Mouse (Mus musculus) kidney, postnatal 10 days (tissue): ENCODE results near the gene Cdh5.
A peak's percentile ranks its signal among the peaks of the same experiment; 100 is the strongest.
"Not testable (repeated sequence)": the region's sequence is repeated elsewhere in the genome, so short reads cannot be mapped to it uniquely, and the experiment has no call there.

ENCODE experiments used
- DNase-seq: peaks from one replicate; pipeline ENCODE4 v3.0.0; 2021; ENCODE audit warnings: mixed read lengths

Cdh5 gene

DNA sequence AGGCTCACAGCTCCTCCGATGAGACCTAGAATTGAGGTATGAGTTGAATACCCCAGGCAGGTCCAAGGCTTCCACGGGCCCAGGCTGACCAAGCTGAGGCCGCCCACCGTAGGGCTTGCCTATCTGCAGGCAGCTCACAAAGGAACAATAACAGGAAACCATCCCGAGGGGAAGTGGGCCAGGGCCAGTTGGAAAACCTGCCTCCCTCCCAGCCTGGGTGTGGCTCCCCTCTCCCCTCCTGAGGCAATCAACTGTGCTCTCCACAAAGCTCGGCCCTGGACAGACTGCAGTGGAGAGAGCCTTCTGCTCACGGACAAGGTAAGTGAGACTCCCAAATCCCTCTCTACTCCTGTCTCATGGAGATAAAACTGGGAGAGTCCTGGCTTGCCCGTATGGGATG, at the start of gene Cdh5:
TSS of gene Cdh5 (plus strand) at position 211 of the 400 bp plus-strand sequence.
- DNase-seq = peak; percentile 79

DNA sequence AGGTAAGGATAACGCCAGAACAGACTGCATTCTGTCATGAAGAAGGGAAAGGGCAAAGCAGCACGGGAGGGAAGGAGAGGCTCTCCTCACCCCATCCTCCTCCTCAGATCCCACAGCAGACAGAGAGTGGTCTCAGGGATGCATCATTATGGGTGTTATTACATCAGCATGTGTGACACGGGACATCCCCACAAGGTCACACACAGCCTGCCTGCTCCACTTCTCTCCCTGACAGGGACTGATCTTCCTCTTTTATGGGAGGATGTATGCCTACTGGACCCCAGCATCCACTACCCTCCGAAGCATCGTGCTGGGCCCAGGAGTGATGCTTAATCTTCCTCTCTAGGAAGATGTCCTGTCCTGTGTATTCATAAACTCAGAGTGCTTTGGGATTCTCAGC, 41.5 kb upstream of the Cdh5 start:
- DNase-seq = peak; percentile 3

DNA sequence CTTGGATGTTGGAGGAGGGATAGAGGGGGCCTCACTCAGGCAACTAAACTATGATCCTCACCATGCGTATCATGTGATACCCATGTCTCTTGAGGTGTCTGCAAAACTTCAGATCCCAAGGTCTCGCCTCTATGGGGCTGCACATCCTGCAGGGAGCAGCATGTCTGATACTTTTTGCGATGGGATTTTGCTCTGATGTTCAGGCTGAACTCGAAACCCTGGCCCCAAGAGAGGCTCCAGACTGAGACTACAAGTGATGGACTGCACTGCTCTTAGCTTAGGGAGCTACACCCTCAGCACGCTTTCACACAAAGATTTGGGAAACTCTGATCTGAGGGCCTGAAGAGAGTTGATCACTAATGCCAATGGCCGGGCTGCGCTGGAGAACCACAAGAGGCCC, 41.0 kb upstream of the Cdh5 start:
- DNase-seq = peak; percentile 1

DNA sequence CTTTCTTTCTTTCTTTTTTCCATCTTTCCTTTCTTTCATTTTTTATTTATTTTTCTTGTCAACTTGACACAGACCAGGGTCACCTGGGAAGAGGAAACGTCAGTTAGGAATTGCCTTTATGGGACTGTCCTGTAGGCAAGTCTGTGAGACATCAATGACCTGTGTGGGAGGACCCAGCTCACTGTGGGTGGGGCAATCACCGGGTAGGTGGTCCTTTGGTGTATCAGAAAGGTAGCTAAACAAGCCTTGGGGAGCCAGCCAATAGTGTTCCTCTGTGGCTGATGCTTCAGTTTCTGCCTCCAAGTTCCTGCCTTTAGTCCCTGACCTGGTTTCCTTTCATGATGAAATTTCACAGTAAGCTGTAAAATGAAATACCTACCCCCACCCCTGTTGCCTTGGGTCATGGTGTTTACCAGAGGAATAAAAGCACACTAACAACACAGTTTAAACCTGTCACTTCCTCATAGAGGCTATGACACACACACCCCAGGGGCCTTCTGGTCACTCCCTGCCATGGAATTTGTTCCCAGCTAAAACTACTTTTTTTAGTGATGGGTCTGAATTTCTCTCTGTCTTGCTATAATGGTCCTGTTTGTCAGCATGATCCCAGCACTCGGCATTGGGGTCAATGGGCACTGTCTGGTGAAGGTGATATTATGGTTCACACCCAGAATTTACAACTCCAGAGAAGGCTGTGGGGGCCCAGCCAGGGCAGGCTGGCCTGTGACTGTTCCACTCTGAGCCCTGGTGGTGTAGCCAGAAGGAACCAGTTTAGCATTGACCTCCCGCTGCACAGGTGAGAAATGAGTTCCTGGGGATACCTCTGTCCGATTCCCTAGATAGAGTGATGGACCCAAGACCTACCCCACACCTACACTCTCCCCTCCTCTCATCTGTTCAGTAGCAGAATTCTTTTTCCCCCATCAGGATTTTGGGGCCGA, 40.1 kb upstream of the Cdh5 start:
- no peak for DNase-seq

DNA sequence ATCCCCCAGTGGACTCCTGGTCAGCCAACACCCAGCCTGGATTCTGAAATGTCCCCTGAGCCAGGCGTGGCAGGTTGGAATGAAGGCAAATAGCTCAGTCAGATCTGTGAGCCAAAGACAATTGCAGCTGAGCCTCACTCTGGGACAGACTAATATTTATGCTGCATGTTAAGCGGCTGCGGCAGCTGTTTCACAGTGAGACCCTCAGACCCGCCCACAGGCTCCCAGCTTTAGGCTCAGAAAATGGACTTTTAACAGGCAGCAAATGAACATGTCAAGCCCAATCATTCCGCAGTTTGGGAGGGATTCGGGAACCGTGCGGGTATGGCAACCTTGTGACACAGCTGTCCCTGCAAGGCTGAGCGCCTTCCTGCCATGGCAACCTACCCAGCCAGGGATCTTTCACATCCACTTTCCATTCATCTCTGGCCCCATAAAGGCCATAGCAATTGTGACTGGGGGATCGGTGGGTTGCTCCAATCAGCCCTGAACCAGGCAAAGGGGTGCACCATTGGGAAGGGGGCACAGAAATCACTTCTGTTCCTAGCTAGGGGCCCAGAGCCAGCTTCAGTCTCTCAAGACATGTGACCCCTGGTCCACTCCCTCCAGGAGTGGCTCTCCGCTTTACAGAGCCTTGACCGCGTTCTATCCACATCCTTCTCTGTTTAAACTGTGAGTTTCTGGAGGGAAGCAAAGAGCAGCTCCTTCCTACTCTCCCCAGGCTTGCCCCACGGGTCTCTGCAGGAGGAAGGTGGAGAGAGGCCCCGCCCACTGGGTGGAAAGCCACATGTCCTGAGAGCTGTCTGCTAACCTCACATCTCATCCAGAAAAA, 39.2 kb upstream of the Cdh5 start:
- DNase-seq = peak; percentile 38

DNA sequence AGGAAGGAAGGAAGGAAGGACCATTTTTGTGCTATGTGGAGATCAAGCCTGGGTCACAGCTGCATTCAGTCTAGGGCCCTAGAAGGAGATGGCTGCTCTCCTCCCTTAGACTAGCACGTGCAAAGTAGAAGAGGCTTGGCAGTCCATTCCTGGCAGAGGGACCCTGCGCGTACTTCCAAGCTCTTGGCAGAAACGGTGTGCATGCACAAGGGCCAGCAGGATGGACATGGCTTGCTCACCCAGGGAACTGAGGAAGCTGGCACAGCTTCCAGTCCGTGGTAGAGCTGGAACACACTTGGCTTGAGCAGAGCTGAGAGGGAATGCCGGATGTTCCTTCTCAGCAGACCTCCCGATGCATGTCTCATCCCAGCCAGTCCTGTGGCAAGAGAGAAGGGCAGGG, 36.2 kb upstream of the Cdh5 start:
- no peak for DNase-seq

DNA sequence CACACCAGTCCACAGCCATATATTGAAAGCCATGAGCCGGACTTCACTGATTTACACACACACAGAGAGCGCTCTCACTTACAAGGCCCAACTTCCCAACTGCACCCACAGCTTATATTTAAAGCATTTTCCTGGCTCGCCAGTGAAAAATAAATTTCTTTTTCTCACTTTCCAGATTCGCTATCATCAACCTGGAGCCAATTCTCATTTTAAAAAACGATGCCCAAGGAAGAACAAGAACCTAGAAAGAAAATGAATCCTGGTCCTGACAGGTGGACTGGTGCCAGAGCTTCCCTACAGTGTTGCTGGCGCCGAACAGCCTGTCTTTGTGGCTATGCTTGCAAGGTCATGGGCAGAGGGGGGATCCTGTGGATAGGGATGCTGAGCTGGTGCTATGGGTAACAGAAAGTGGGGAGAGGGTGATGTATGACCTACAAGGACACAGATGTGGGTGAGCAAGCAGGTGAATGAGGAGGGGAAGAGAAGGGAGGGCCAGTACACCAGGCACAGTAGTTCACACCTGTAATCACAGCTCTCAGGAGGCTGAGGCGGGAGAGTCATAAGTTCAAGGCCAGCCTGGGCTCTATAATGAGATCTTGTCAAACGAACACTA, 35.4 kb upstream of the Cdh5 start:
- DNase-seq = no peak

DNA sequence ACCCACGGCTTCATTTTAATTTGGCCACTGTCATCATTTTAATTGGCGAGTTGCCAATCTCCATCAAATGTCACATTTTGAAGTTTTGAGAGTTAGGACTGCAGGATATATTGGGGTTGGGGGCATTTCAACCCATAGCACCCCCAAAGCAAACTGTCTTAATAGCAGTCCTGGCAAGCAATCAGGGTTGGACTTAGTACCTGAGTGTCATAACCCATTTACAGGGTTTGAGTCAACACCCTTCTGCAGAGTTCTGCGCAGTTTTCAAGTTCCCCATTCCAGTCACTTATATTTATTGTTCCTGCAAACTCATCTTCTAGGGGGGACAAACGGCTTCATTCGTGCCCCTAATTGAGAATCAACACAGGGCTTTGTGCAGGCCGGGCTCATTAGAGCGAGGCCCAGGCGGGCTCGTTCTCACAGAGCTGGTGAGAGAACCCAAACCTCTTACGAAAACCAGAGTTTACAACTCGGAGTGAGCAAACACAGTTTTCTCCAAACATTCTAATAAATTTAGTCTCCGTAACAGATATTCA, 34.0 kb upstream of the Cdh5 start:
- no peak for DNase-seq

DNA sequence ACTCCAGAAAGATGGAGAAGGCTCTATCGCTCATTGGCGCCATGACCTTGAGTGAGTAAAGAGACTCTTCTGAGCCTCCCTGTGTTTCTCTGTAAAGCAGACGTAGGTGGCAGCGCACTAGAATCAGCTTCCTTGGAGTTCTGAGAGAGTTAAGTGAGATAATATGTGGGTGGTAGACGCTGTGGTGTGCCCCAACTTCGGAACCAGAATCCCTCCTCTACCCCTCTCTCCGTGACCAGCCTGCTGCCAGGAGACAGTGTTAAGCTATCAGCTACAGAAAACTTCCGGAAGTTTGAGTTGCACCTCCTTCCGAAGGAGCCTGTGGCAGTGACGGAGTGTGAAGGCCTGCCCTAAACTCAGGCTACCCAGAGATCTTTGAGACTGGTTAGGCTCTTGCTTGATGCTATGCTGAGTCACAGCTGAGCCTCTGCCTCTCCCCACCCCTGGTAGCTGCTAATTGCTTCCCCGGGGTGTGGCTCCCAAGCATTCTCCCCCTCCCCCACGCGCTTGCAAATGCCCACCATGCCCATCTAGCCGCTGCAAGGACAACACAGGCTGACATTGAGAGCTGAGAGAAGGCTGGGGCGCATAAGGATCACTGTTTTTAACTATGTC, 32.9 kb upstream of the Cdh5 start:
- no peak for DNase-seq

DNA sequence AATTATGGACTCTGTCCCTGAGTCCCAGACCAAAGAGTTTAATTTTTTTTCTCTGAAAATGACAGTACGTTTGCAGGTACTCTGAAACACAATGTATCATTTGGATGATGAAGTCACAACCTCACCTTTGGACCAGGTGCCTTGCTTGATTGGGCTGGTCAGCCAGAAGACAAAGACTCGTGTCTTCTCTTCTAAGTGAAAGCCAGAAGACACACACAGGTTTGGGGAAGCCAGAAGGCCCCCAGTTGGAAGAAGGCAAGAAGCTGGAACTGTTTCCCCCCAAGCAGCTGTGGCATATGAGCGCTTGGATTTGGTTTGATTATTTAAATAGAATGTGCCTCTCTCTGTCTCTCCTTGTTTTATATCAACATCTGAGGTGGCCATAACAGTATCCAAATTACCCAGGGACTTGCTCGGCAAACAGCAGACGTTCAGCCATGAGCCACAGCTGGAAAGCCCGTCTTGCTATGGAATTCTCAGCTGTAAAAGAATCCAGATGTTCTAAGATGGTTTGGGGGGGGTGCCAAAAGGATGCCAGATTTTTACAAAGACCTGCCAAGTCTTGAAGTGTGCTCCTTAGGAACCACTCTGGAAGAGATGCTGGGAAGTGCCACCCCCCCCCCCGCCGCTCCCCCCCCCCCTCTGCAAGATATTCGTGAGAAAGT, 31.1 kb upstream of the Cdh5 start:
- DNase-seq = peak; percentile 3

DNA sequence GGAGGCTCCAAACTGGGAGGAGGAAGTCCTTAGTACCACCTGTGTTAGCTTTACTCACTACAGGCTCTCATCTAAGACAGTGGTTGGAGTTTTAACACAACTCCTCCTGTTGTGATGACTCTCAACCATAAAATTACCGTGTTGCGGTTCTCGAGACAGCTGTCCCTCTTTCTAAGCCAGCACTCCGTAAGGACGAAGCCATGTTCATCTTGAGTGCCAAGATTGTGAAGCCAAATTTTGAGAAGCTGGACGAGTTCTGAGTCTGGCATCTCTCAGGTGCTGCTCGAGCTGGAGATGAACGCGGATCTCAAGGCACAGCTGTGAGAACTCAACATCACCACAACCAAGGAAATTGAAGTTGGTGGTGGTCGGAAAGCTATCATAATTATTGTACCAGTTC, 30.5 kb upstream of the Cdh5 start:
- peak; percentile 2 for DNase-seq

DNA sequence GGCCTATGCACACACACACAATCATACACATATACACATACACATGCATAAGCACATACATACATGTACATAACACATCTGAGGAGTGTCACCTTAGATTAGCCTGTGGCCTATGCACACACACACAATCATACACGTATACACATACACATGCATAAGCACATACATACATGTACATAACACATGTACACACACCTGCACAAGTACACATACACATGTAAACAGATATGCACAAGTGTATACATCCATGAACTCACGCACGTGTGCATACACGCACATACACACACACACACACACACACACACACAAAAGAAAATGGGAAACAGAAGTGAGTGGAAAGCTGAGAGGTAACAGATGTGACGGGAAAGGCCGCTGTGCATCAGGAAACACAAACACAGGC, 26.3 kb upstream of the Cdh5 start:
- peak; percentile 1 for DNase-seq

DNA sequence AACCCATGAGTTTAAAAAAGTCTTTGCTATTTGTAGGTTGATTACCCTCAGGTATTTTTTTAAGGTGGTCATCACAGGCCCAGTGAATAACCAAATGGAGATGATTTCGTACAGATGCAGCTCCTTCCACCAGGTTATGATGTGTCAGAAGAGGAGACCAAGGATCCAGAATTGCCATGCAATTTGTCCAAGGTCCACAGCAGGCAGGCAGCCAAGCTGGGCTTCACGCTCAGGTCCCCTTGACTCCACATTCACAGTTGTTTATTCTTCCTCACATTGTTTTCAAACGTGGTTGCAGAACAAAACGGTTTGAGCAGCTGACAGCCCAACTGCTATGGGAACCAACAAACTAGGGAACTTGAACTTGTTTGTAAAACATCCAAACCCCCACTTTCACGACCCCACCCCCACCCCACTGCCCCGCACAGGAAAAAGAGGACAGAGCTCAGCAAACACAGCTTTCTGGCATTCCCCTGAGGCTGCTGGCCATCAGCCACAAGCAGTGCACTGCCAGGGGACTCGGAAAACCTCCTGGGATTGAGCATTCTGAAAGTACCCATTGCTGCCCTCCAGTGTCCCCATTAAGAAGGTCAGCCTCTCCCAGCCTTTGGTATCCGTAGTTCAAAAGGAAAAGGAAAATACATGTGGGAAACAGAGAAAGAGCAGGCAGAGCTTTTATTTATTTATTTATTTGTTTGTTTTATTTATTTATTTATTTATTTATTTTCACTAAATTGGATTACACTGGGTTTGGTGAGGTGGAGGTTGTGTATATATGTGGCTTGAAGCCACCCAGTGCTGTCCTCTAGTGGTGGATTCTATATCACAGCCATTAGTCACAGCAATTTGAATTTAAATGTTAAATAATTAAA, 24.6 kb upstream of the Cdh5 start:
- DNase-seq = peak; percentile 69

DNA sequence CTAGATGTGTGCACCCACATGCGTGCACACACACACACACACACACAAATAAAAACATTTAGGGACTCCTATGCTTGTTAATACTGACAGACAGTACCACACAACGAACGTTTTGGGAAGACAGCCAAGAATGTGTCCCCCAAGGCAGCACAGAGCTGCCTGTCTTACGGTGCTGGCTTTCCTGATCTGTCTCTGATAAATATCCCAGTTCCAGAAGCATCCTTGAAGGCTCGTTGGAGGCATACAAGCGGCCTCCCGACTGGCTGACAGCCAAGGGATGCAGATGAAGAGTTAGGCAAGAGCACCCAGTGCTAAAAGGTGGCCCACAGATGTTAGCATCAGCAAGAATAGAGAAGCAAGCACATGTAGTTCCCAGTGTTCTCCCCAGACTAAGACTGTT, 23.3 kb upstream of the Cdh5 start:
- DNase-seq = peak; percentile 12

DNA sequence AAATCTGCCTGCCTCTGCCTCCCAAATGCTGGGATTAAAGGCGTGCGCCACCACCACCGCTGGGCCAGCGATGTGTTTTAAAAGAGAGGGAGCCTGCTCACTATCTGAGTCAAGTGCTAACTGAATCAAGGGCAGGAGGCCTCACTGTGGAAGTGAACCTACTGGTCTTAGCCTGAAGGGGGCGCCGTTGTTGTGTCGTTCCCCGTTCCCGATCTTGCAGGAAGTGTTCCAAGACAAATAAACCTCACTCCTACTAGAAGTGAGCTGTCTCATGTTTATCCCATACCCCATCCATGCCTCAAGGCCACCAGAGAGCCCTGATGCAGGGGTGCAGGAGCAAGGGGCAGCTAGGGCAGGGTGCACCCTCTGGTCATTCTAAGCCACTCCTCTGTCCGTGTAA, 16.1 kb upstream of the Cdh5 start:
- DNase-seq = peak; percentile 6

DNA sequence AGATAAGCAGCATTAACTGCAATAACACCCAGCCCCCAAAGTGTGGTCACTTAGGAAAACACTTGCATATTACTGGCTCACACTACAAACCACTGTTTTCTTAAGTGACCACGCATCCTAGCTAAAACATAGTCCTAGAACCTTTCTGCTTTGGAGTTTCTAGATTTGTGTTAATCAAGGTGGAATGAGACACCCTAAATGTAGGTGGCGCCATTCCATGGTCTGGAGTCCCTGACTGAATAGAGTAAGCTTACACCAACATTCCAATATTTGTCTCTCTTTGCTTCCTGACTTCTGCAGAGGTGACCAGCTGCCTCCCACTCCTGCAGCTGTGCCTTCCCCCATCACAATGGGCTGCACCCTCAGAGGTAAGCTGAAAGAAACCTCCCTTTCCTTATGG, 14.8 kb upstream of the Cdh5 start:
- DNase-seq = peak; percentile 3

DNA sequence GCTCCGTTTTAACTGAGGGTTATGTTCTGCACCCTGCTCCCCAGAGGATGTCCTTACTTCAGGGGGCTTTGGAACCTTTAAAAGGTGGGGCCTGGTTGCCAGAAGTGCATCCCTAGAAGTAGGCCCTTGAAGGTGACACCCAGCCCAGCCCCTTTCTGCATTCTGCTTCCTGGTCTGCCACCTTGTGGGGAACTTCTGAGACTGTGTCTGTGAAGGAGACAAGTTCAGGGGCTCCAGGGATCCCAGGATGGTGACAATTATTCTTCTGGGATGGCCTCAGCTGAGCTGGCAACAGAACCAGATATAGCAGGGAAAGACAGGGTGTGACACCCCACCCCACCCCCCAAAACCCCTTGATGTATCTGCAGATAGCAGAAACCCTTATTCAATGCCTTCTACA, 14.3 kb upstream of the Cdh5 start:
- DNase-seq = peak; percentile 5

DNA sequence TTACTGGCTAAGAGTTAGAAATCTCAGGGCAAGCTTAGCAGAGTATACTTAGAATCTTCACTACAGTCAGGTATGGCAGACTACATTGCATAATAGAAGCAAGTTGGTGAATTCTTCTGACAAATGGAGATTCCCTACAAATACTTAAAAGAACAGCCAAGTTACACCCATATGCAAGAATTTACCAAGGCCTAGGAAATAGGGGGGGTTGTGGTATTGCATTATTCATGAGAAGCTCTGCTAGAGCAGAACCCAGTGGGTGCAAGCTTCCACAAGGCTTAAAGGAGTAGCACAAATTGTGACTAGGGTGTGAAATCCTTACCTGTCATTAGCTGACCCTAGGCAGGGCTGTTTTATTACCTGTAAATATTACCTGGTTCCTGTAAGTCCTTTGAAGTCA, 13.5 kb upstream of the Cdh5 start:
- DNase-seq = not testable (repeated sequence)

DNA sequence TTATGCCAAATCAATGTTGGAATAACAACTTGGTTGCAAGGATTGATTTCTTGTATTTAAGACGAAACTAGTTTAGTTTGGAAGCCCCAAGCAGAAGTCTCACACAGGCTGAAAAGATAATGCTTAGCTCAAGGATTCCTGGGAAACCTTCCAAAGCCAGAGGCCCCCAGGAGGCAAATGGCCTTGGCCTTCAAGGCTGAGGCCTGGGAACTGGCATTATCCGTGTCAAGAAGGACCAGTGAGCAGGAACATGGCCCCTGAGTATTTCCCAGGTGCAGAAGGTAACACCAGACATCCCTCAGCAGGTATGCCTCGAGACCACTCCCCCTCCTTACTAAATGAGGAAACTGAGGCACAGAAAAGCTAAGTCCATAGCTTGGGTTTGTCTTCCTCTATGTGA, 12.5 kb upstream of the Cdh5 start:
- peak; percentile 5 for DNase-seq

DNA sequence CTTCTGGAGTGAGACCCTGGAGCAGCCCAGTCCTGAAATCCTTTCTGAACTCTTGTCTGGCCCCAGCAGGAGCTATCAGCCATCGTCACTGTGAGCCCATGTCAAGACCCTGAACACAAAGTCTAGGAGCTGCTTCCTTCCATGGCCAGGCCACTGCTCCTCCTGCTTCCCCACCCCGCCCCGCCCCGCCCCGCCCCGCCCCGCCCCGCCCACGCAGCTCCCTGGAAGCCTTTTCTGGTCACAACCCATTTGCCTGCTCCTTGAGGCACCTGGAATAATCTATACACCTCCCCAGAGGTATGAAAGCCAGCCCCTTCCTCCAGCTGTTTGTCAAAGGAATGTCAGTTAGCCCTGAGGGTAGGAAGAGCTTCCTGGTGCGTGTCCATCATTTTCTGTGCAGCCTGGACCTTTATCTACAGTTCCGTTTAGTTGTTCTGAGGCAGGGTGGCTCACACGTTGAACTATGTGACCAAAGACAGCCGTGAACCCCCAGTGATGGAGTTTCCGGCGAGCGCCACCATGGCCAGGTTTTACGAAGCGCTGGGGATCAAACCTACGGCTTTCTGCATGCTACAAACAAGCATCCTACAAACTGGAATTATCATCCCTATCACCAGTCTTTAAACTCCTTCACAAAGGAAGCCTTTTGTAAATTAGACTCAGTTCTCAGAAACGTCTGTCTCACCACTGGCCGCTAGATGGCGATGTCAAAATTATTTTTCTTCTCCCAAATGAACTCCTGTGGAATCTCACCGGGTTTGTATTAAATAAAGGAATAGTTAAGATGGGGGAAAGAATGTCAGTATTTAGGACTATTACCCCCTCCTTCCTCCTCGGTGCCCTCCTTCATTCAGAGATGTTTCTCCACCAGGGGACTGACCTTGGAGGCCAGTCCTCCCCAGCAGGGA, 10.2 kb upstream of the Cdh5 start:
- DNase-seq = peak; percentile 57
